Mouse (Mus musculus): ENCODE measurements around the gene Bicdl1. TPM values are rescaled to one million over a fixed set of nuclear protein-coding genes. Genes with fewer than 3 reads are reported as not detected.

Gene Bicdl1
- polyA plus RNA-seq, 1 experiment from 2014 or later, result 8.3 TPM

DNA sequence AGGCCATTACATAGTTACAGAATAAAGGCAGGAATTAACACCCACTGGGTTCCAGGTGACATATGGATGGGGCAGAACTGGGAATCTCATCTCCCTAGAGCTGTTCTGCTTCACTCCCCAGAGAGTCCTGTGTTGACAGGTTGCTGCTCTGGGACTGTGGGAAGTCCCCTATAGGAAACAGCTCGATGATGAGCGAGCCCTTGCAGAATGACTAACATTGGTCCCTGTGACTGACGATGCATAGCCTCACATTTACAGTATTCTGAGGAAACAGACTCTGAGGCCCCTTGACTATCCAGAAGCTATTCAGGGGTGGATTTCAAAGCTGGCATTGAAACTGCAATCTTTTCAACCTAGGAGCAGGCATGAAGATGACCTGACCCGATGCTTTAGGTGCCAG, 101.7 kb downstream of the Bicdl1 start:
- H3K9me3 ChIP-seq (replicated peaks), result no peaks in the 10 kb centered on the region
- H3K27ac ChIP-seq, result no peak overlapping the region
- H3K4me1 ChIP-seq, result peaks cover 31% of the 10 kb centered on the region
- H3K36me3 ChIP-seq, result peaks cover 9% of the 10 kb centered on the region
- no peak overlapping the region for H3K4me3 ChIP-seq
- DNase-seq (ENCODE audit: low spot score), result no peak
- WGBS, result 92% methylated on average over 4 of the region's 4 CpGs
- H3K27me3 ChIP-seq (ENCODE audit: low read depth, poor library complexity, severe bottlenecking), result no peaks in the 10 kb centered on the region

DNA sequence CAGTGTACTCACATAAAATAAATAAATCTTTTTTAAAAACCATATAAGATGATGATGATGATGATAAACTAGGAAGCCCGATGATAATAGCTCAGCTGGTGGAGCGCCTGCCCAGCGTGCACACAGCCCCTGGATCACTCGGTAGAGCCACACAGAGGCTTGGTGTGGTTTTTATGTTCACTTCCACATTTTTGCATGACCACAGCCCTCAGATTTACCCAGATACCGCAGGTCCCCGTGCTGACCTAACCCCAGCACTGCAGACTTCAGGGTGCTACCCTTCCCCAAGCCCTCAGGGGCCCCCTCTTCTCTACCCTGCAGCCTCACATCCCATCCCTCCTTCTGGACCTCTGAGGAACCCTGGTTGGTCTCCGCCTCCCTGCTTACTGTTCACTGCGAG, 103.3 kb downstream of the Bicdl1 start:
- H3K4me1 ChIP-seq, result peaks cover 21% of the 10 kb centered on the region
- no peak overlapping the region for H3K4me3 ChIP-seq
- 83% methylated on average over 8 of the region's 8 CpGs for WGBS
- peaks cover 9% of the 10 kb centered on the region for H3K36me3 ChIP-seq
- no peaks in the 10 kb centered on the region for H3K9me3 ChIP-seq (replicated peaks)
- no peak overlapping the region for H3K27ac ChIP-seq
- no peak for DNase-seq (ENCODE audit: low spot score)
- no peaks in the 10 kb centered on the region for H3K27me3 ChIP-seq (ENCODE audit: low read depth, poor library complexity, severe bottlenecking)

DNA sequence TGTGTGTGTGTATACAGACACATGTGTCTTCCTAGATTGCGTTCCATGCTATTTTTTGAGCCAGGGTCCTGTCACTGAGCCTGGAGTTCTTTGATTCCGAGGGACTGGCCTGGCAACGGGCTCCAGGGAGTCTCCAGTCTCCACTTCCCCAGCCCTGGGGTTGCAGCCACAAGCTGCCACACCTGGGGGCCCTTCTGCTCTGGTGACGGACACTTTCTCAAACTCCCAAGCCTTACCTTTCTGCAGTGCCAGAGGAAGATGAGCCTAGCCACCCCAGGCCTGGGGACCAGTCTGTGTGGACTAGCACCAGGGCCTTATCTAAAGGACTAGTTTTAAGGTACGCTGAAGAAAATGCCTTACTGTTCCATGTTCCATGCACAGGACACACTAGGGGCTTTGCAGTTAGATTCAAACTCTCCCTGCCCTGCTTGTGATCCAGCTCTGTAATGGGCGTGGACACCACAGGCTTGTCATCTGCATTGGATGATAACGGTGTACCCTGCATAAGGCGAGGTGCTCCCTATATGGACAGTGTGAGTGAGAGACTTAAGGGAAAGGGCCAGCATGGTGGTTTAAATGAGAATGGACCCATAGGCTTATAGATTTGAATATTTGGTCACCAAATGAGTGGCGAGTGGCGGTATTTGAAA, 105.1 kb downstream of the Bicdl1 start:
- no peak overlapping the region for H3K4me3 ChIP-seq
- DNase-seq (ENCODE audit: low spot score), result no peak
- H3K27ac ChIP-seq, result no peak overlapping the region
- H3K4me1 ChIP-seq, result peaks cover 11% of the 10 kb centered on the region
- H3K9me3 ChIP-seq (replicated peaks), result no peaks in the 10 kb centered on the region
- no peaks in the 10 kb centered on the region for H3K27me3 ChIP-seq (ENCODE audit: low read depth, poor library complexity, severe bottlenecking)
- 87% methylated on average over 10 of the region's 10 CpGs for WGBS
- peaks cover 22% of the 10 kb centered on the region for H3K36me3 ChIP-seq

DNA sequence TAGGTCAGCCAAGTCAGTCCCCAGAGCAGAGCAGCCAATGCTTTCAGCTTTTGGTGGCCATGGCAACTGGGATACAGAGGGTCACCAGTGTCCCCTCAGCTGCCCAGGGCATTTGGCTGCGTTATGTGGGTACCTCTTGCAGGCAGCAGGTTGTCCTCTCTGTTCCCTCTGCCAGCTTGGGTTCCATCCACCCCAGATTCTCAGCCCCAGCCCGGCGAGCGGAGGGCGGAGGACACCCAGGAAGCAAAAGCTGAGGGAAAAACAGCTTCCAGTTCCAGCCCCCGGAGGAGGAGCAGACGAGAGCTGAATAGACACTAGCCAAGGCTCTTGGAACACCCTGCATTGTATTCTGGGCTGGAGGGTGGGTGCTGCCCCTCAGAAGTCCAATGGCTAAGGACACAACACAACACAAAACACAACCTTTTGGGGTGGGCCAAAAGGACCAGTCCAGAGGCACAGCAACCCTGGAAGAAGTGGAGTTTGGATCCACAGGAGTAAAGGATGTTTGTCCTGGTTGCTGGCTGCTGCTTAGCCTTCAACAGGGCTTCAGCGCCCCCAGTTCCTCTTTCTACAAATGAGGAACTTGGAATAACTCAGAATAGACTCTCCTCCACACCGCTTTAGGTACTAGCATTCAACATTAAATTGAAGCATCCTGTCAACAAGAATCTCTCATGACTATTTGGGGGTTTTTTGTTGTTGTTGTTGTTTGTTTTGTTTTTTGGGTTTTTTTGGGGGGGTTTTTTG, 107.6 kb downstream of the Bicdl1 start:
- Histone ChIP-seq H3K4me3 (no peak overlapping the region), H3K9me3 (replicated peaks) (no peaks in the 10 kb centered on the region), H3K27me3 (ENCODE audit: low read depth, poor library complexity, severe bottlenecking) (no peaks in the 10 kb centered on the region), H3K4me1 (no peaks in the 10 kb centered on the region), H3K36me3 (peaks cover 47% of the 10 kb centered on the region), H3K27ac (no peak overlapping the region)
- 86% methylated on average over 9 of the region's 9 CpGs for WGBS
- no peak for DNase-seq (ENCODE audit: low spot score)

DNA sequence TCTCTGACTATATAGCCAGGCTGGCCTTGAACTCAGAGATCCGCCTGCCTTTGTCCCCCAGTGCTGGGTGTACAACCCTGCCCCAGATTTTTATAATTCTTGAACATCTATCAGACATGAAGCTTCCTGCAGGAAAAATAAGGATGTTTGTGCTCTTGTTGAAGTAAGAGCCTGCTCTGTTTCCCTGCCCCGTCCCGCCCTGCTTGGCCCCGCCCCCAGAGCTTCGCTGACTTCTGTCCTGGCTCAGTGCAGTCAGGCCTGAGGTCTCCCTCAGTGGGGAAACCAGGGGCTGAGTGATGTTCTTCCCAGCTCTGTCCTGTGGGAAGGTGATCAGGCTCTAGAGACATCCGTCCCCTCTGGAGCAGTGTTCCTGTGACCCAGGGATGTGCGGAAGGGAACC, 108.7 kb downstream of the Bicdl1 start:
- Histone ChIP-seq H3K36me3 (peaks cover 58% of the 10 kb centered on the region), H3K4me3 (no peak overlapping the region)
- WGBS, result 92% methylated on average over 7 of the region's 7 CpGs

DNA sequence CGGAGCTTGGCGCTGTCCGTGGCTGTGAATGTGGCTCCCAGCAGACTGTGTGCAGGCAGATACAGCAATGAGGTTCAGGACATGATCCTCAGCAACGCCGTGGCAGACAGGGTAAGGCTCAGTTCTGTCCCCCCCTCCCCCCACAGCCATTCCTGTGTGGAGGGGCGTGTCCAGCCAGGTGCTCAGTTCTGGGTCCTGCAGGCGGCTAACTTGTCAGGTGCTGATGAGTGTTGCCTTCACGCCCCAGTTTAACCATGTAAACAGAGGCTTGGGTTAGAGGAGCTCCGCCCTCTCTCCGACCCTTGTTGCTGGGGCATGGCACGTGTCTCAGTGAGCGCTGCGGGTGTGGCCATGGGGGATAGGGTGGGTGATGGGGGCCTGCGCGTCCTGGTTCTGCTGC, 111.7 kb downstream of the Bicdl1 start:
- Histone ChIP-seq H3K4me3 (no peak overlapping the region), H3K4me1 (no peaks in the 10 kb centered on the region), H3K36me3 (peaks cover 88% of the 10 kb centered on the region), H3K27me3 (ENCODE audit: low read depth, poor library complexity, severe bottlenecking) (no peaks in the 10 kb centered on the region), H3K27ac (no peak overlapping the region), H3K9me3 (replicated peaks) (no peaks in the 10 kb centered on the region)
- 92% methylated on average over 15 of the region's 15 CpGs for WGBS
- no peak for DNase-seq (ENCODE audit: low spot score)

More for the DNA sequence above, 108.7 kb downstream of the Bicdl1 start:
- no peaks in the 10 kb centered on the region for H3K27me3 ChIP-seq (ENCODE audit: low read depth, poor library complexity, severe bottlenecking)
- H3K9me3 ChIP-seq (replicated peaks), result no peaks in the 10 kb centered on the region
- no peak overlapping the region for H3K27ac ChIP-seq
- no peak for DNase-seq (ENCODE audit: low spot score)
- H3K4me1 ChIP-seq, result no peaks in the 10 kb centered on the region

DNA sequence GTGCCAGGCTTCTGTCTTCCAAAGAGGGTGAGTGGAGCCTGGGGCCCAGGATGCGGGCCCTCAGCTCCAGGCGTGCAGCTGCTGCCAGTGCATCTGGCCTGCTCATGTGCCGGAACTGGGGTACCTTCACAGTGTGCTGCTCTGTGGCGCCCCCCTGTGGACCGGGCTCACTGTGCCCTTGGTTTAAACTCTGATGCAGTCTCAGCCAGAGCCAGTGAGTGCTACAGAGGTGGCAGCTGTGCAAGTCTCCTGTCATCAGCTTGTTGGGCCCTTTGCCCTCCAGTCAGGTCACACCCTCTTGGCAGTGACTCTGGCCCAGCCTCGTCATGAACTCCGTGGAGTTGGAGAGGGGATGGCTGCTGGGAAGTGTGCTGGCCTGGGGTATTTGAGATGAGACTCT, 116.5 kb downstream of the Bicdl1 start:
- H3K27ac ChIP-seq, result no peak overlapping the region
- DNase-seq (ENCODE audit: low spot score), result peak; percentile 62
- no peak overlapping the region for H3K4me3 ChIP-seq
- peaks cover 100% of the 10 kb centered on the region for H3K36me3 ChIP-seq
- WGBS, result 88% methylated on average over 7 of the region's 7 CpGs
- H3K4me1 ChIP-seq, result no peaks in the 10 kb centered on the region
- no peaks in the 10 kb centered on the region for H3K27me3 ChIP-seq (ENCODE audit: low read depth, poor library complexity, severe bottlenecking)
- H3K9me3 ChIP-seq (replicated peaks), result no peaks in the 10 kb centered on the region

DNA sequence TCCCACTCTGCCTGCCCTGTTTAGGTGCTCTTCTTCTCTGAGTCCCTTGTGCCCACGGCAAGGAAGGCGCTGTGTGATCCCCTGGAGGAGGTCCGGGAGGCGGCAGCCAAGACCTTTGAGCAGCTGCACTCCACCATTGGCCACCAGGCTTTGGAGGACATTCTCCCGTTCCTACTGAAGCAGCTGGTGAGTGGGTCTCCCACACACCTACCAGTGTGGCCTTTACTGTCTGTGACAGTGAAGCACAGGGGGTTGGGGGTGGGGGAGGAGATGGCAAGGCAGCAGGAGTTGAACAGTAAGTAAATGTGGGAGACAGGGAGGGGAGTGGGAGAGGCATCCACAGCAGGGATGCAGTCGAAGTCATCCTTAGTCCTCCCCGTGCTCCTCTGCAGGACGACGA, 118.1 kb downstream of the Bicdl1 start:
- no peak overlapping the region for H3K4me3 ChIP-seq

DNA sequence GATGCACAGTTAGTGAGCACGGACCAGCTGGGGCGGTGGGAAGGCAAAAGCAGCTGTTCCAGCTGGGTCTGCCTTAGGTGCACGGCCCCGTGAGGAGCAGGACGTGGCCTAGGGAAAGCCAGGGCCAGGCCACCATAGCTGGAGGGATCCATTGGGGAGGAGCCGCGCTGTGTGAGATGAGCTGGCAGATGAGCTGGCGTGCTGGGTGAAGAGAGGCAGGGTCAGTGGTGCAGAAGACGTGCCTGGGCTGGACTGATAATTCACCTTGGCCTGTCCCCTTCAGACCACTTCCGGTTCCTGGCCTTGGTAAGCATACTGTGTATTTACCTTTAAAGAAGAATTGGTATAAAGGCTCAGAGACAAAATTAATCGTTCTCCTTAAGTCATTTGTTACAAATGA, 119.9 kb downstream of the Bicdl1 start:
- WGBS, result 95% methylated on average over 11 of the region's 11 CpGs
- H3K36me3 ChIP-seq, result peaks cover 100% of the 10 kb centered on the region
- DNase-seq (ENCODE audit: low spot score), result no peak

More for the DNA sequence above, 118.1 kb downstream of the Bicdl1 start:
- Histone ChIP-seq H3K9me3 (replicated peaks) (no peaks in the 10 kb centered on the region), H3K36me3 (peaks cover 100% of the 10 kb centered on the region), H3K4me1 (no peaks in the 10 kb centered on the region), H3K27me3 (ENCODE audit: low read depth, poor library complexity, severe bottlenecking) (no peaks in the 10 kb centered on the region), H3K27ac (no peak overlapping the region)
- no peak for DNase-seq (ENCODE audit: low spot score)
- WGBS, result 94% methylated on average over 9 of the region's 9 CpGs

DNA sequence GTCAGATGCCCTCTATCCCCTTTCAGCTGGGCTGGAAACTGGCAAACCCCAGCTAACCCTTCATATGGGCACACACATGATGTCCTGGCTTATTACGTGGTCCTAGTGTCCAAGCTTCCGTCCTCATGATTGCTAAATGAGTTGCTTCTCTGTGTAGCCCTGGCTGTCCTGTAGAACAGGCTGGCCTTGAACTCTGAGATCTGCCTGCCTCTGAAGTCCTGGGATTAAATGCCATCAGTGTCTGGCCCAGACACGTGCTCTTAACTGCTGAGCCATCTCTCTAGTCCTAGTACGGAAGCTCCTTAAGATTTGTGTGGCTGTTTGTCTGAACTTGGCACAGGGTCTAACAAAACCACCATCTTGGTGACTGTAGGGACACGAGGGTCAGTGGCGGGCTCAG, 127.9 kb downstream of the Bicdl1 start:
- DNase-seq (ENCODE audit: low spot score), result no peak
- peaks cover 100% of the 10 kb centered on the region for H3K36me3 ChIP-seq
- H3K4me3 ChIP-seq, result no peak overlapping the region
- no peaks in the 10 kb centered on the region for H3K4me1 ChIP-seq
- H3K9me3 ChIP-seq (replicated peaks), result no peaks in the 10 kb centered on the region
- 94% methylated on average over 6 of the region's 6 CpGs for WGBS
- no peaks in the 10 kb centered on the region for H3K27me3 ChIP-seq (ENCODE audit: low read depth, poor library complexity, severe bottlenecking)
- no peak overlapping the region for H3K27ac ChIP-seq

More for the DNA sequence above, 119.9 kb downstream of the Bicdl1 start:
- H3K4me1 ChIP-seq, result no peaks in the 10 kb centered on the region
- no peak overlapping the region for H3K4me3 ChIP-seq
- no peak overlapping the region for H3K27ac ChIP-seq
- no peaks in the 10 kb centered on the region for H3K9me3 ChIP-seq (replicated peaks)
- no peaks in the 10 kb centered on the region for H3K27me3 ChIP-seq (ENCODE audit: low read depth, poor library complexity, severe bottlenecking)

Small RNAs within 50 kb of the gene (microRNA-seq; reads per million reads assigned to microRNA genes)
- not detected for gene Mir7030

Other genes with a start within 250 kb of the Bicdl1 start
- 16.0 and 18.5 TPM in 2 replicates for gene Sirt4, start 246.9 kb downstream of the Bicdl1 start, polyA plus RNA-seq (2016; fragmentation: Nextera tagmentation; extraction: Ambion mirVana)
- gene Pxn, start 224.9 kb downstream of the Bicdl1 start, polyA plus RNA-seq (2016; fragmentation: Nextera tagmentation; extraction: Ambion mirVana), result 36.8 and 45.3 TPM in 2 replicates
- gene Rplp0, start 172.2 kb downstream of the Bicdl1 start, polyA plus RNA-seq (2016; fragmentation: Nextera tagmentation; extraction: Ambion mirVana), result 1,442 and 1,757 TPM in 2 replicates
- 63.3 and 63.8 TPM in 2 replicates for gene Gcn1l1, start 166.4 kb downstream of the Bicdl1 start, polyA plus RNA-seq (2016; fragmentation: Nextera tagmentation; extraction: Ambion mirVana)
- 14.9 and 15.4 TPM in 2 replicates for gene Rab35, start 99.7 kb downstream of the Bicdl1 start, polyA plus RNA-seq (2016; fragmentation: Nextera tagmentation; extraction: Ambion mirVana)
- 36.0 and 39.4 TPM in 2 replicates for gene Cit, start 113.7 kb upstream of the Bicdl1 start, polyA plus RNA-seq (2016; fragmentation: Nextera tagmentation; extraction: Ambion mirVana)